In the genomic region with DNA sequence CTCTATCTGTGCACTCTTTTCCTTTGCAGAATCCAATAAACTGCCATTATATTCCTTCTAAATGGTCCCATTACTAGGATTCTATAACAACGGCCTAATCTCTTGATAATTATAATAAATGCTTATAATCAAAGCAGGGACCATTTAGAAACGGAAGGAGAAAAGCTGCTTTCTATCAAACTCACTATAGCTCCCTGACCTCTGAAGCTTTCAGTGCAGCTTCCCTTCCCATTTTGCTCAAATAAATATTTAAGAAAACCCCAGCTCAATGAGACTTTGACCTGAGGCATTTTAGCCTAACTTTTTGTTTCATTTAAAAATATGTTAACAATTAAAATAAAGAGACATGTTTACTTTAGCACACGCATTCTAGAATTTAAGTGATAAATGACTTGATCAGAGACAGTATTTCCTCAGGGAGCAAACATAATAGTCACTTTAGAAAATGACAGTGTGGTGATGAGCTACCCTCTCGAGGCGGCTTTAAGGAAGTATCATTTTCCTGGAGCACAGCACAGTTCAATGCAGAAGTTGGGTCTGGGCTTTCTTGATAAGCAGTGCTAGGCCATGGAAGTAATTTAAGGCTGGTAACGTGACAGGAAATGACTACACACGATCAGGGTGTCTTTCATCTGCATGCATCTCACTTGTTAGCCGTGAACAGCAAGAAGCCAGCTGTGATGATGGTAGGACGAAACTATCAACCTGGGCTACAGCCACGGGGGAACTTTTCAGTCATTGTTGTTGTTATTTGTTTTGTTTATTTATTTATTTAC, we compare ENCODE assay signal across 10 mouse cellular contexts. TPM values are rescaled to one million over a fixed set of nuclear protein-coding genes. Genes with fewer than 3 reads are reported as not detected.
DNase-seq lines count a peak whose midpoint lies in the region; ATAC-seq lines count a peak whose summit lies in the region.
"Had no signal": no experiment of that assay in that cellular context is flagged by ENCODE, and none has a peak within 500 bp of the region (broad histone marks: within the 10 kb centered on the region; RNA-seq: fewer than 3 reads in every experiment).

No protein-coding gene starts in this region.

- peak; percentile 81; the same call in 1 of the 2 replicates for ATAC-seq in lung, embryonic 15.5 days (ENCODE audit: borderline replicate concordance, extremely low read depth, low FRiP score, low TSS enrichment)
- no peak for ATAC-seq in hindbrain, embryonic 15.5 days (ENCODE audit: low FRiP score, low read depth)

- no peaks in the 10 kb centered on the region for H3K36me3 ChIP-seq in lung, embryonic 15.5 days
- no peaks in the 10 kb centered on the region for H3K36me3 ChIP-seq in hindbrain, embryonic 15.5 days
- no peaks in the 10 kb centered on the region for H3K36me3 ChIP-seq in megakaryocyte, embryonic 14.5 days (replicated peaks; ENCODE audit: low read length)

- no peak overlapping the region for H3K4me2 ChIP-seq in lung, embryonic 15.5 days
- no peak overlapping the region for H3K4me2 ChIP-seq in hindbrain, embryonic 15.5 days

- no peak overlapping the region for H3K27ac ChIP-seq in lung, embryonic 15.5 days
- H3K27ac ChIP-seq in hindbrain, embryonic 15.5 days (replicated peaks): peak overlapping the region; percentile 45

- no peak for DNase-seq in lung, adult 18-20 months
- DNase-seq in c-Kit-positive CD71-positive TER-119-negative erythroid progenitor cells, embryonic 14.5 days (ENCODE audit: low read depth): peak; percentile 27
- DNase-seq in layer of hippocampus, adult 11-12 months (ENCODE audit: low spot score): no peak
- no peak for DNase-seq in right cerebral cortex, postnatal 10 days (ENCODE audit: low spot score in 2 of 2)
- no peak for DNase-seq in gastrocnemius, postnatal 10 days
- DNase-seq: cerebellum, adult 8-10 months; gastrocnemius, postnatal 14 days had no signal

- no peak overlapping the region for H3K4me3 ChIP-seq in lung, embryonic 15.5 days
- no peak overlapping the region for H3K4me3 ChIP-seq in hindbrain, embryonic 15.5 days
- peak overlapping the region; percentile 87 for H3K4me3 ChIP-seq in megakaryocyte, embryonic 14.5 days (replicated peaks)

- no peaks in the 10 kb centered on the region for H3K9me3 ChIP-seq in lung, embryonic 15.5 days
- H3K9me3 ChIP-seq in hindbrain, embryonic 15.5 days: no peaks in the 10 kb centered on the region
- no peaks in the 10 kb centered on the region for H3K9me3 ChIP-seq in megakaryocyte, embryonic 14.5 days

- peaks cover 7% of the 10 kb centered on the region for H3K4me1 ChIP-seq in lung, embryonic 15.5 days
- peaks cover 21% of the 10 kb centered on the region for H3K4me1 ChIP-seq in hindbrain, embryonic 15.5 days (replicated peaks)
- peaks cover 62% of the 10 kb centered on the region for H3K4me1 ChIP-seq in megakaryocyte, embryonic 14.5 days

- 29% methylated on average over 10 of the region's 10 CpGs for WGBS in lung, embryonic 15.5 days
- WGBS in hindbrain, embryonic 15.5 days: 46% methylated on average over 10 of the region's 10 CpGs

- H3K27me3 ChIP-seq in lung, embryonic 15.5 days: no peaks in the 10 kb centered on the region
- H3K27me3 ChIP-seq in hindbrain, embryonic 15.5 days: no peaks in the 10 kb centered on the region
- H3K27me3 ChIP-seq in megakaryocyte, embryonic 14.5 days (replicated peaks): no peaks in the 10 kb centered on the region

- no peak overlapping the region for H3K9ac ChIP-seq in lung, embryonic 15.5 days
- H3K9ac ChIP-seq in hindbrain, embryonic 15.5 days: no peak overlapping the region

RNA-seq across cellular contexts. Expression of gene Mab21l1, which starts 46.4 kb away (rescaled TPM):
- 0.54 and 1.1 TPM in 2 replicates for polyA plus RNA-seq in lung, embryonic 15.5 days (2015; fragmentation: Nextera tagmentation; extraction: Ambion mirVana)
- polyA plus RNA-seq in hindbrain, embryonic 15.5 days (2015; fragmentation: Nextera tagmentation; extraction: Ambion mirVana): 169 and 177 TPM in 2 replicates
- not detected in 2 replicates for polyA plus RNA-seq in megakaryocyte, embryonic 14.5 days (2012; ENCODE audit: insufficient read depth, low replicate concordance)
- 1 to 10 TPM; 3.1 to 3.3 TPM for total RNA-seq in gastrocnemius, postnatal 10 days (2021)

Comparison
In these comparisons a context has a peak if more than half of its experiments do, and no peak if none do; other contexts are left out.
1. RNA of gene Mab21l1, which starts 46.4 kb away (polyA plus RNA-seq): 169 to 177 TPM in hindbrain, embryonic 15.5 days; 0.54 to 1.1 TPM in lung, embryonic 15.5 days and not detected in megakaryocyte, embryonic 14.5 days; every median in the first group is over 10 times any median in the second.